Mouse (Mus musculus) cerebellum, postnatal 25 days (tissue): ENCODE measurements around the gene 4933416C03Rik.

Source experiments
- DNase-seq, 2 experiments: peaks; one replicate each; pipeline ENCODE4 v3.0.0; 2021; ENCODE audit warnings: mixed read lengths in 2 of 2

The 4933416C03Rik gene

DNA sequence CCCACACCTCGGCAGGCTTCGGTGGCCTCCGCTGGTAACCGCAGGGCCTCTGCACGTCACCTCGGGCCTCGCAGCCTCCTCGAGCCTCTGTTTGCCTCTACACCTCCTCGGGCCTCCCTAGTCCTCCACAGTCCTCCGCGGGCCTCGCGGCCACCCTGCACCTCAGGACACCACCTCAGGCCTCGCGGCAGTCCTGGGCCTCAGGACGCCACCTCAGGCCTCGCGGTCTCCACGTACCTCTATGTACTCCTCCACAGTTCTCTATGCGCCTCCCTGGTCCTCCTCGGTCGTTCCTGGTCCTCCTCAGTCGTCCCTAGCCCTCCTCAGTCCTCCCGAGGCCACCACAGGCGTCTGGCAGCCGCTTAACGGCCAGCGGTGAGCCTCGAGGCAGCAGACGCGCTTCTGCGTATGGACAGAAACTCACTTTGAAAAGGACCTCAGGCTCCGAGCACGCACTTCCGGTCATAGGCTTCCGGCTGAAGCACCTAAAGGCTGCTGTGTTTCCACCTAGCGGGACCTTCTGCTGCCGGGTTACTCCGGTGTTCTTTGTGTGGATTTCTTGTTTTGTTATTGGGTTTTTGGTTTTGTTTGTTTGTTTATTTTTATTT lies at the start of gene 4933416C03Rik:
4933416C03Rik (minus strand) TSS at position 51 of the 608 bp plus-strand sequence.
- DNase-seq: no peak

DNA sequence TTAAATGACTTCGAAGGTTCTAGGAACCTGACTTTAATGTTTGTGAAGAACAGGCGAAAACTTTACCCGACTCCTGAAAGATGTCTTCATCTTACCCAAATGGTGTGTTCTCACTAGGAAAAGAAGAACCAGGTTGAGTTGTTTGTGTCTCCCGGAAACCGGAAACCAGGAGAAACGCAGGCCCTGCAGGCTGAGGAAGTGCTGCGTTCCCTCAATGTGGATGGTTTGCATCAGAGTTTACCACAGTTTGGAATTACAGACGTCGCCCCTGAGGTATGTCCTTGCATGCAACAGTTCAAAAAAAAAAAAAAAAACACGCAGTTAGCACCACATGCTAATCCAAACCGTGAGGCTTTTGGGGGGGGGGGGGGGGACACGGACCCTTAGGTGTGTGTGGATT lies 48.6 kb upstream of the 4933416C03Rik start:
- no peak for DNase-seq

DNA sequence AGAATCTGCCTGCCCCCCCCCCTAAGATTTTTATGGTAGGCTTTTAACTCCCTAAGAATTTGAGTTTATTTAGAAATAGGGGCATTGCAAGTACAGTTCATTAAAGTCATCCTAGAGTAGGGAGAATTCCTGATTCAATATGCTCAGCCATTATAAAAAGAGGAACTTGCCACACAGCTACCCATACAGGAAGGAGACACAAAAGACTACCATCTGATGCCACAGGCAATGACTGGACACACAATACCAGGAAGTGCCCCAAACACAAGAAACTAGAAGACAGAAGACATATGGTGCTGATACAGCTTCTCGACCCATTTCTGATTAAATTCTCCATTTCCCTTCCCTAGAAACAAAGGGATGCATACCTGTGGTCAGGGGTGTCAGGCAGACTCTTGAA lies 43.0 kb upstream of the 4933416C03Rik start:
- no peak for DNase-seq

DNA sequence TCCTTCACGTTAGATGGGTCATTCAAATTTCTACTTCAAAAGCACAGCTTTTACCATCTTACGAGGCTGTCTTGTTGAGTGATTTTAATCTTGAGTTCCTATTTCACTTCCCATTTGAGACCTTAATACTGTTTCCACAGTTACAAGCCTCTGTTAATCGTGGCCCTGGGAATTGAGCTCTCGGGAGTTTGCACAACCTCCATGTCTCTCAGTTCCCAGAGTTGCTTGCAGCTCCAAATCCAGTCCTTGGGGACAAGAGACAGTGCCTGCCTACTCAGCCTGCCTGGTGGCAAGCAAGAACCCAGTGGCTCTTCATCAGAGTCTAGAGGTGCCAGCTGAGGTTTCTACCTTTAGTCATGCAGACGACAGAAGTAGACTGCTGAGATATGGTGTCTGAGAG lies 41.0 kb upstream of the 4933416C03Rik start:
- no peak for DNase-seq

DNA sequence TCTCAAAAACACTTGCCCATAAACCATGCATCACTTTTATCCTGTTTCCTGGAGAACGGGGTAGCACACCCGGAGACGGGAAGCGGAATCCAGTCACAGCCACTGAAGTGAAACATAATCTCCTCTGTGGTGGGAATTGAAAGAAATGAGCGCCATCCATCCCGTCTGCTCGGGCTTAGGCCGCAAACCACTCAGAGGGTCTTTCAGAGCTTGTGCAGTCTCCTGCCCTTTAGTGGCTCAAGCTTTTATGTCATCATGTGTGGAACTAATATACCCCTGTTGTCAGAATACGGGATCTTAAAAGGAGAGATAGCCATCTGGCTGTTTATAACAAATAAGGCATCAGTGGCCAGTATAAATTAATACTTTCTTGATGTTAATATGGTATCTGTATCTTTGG lies 32.4 kb upstream of the 4933416C03Rik start:
- no peak for DNase-seq

DNA sequence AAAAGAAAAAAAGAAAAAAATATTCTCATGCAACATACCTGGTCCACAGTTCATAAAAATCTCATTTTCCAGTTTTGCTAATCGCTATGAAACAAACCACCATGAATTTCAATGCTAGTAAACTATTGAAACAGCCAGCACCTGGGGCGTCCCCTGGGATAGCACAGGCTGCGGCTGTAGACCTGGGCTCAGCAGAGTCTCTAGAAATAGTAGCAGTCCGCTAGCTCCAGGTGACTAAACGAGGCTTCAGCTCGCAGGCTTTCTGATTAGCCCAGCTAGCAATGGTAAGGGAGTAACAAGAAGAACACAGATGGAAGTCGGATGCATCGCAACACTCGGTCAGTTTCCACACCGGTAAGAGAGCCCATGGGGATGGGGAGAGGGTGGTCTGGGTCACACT lies 30.0 kb upstream of the 4933416C03Rik start:
- peak; percentile 40 to 46 for DNase-seq

DNA sequence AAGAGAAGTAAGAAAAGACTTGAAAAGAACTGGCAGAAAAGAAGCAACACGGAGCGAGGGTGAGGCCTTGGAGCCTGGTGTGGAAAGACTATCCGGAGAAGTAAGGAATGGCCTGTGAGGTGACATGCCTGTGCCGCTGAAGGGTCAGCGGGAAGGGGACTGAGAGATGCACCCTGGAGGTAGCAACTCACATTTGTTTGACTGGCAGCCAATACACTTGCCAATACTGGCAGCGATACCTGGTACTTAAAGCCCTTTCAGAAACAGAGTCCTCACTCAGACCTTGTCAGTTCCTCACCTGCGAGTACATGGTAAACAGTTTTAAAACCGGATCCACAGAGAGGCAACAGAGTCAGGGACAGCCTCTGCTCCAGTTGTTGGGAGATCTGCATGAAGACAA lies 26.5 kb upstream of the 4933416C03Rik start:
- peak; percentile 44 to 64 for DNase-seq

DNA sequence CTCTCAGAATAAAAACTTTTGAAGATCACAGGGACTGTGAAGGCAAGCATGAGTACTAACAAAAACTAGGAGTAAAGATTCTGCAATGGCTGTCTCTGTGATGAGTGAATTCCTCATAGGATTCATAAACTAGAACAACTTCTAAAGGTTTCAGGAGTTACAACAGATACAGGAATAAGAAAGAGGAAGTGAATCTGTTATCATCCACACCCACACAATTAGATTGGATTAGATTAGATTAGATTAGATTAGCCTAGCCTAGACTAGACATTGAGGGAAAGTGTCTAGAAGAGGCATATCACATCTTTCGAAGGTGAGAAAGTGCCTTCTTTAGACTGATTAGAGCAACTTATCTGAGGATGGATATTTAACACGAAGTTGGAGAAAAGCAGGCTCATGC lies 21.5 kb upstream of the 4933416C03Rik start:
- no peak for DNase-seq

DNA sequence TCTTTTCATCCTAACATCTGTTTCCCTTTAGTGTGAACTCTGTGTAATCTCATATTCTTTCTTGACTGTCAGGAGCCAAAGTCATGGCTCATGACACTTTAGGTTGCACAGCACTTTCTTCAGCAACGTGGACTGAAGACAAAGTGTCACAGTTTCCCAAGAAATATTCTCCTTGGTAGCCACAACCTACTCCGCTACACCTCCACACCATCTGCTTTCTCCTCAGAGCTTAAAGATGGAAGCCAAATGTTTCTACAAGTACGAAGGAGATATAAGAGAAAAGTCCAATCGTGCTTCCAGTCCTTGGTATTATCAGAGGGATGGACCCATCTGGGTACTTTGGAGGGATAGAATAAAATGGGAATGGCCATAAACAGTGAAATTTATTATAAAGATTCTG lies 18.5 kb upstream of the 4933416C03Rik start:
- no peak for DNase-seq

DNA sequence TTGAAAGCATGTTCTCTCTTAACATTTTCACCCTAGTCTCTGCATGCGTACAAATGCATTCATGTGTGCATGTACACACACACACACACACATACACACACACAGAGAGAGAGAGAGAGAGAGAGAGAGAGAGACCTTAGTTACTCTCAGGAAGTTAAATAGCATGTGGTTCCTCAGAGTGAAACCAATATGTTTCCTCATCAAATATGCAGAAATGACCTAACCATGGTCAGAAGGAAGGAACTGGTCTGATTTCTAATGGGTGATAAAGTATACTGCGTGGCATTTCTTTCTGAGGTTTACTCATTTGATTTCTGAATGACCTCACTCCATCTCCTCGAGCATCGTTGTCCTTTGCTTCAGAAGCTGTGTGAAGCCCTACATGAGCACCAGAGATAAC lies 17.5 kb upstream of the 4933416C03Rik start:
- no peak for DNase-seq

DNA sequence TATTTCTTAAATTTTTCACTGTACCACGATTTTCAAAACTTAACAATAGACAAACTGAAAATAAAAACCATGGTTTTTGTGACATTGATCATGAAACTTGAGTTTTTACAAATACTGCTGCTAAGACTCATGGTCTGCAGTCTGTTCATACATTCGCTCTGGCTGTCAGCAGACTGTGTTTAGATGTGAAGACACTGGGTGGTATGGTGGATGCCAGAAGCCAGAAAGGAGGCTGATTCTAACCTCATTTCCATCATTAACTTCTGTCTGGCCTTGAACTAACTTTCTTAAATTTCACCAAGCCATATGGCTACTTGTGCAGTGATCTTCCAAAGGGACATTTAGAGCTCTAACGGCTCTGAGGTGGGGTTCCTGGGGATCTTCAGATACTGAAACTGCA lies 16.7 kb upstream of the 4933416C03Rik start:
- DNase-seq: no peak

DNA sequence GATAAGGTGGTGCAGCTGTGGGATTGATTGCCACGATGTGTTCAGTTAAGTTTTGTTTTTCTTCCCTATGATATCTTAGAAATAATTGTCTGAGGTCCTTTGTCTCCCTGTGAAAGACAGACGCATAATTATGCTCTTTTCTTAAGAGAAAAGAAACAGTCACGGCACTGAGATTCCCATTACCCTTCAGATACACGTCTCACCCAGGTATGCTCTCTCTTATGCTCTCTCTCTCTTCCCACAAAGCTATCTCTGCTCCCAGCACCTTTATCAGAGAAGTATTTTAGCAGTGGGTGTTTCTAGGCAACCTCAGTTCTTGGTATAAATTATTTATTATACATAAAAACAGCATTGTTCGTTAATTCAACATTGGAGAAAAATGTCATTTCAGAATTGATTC lies 11.6 kb upstream of the 4933416C03Rik start:
- DNase-seq: no peak

DNA sequence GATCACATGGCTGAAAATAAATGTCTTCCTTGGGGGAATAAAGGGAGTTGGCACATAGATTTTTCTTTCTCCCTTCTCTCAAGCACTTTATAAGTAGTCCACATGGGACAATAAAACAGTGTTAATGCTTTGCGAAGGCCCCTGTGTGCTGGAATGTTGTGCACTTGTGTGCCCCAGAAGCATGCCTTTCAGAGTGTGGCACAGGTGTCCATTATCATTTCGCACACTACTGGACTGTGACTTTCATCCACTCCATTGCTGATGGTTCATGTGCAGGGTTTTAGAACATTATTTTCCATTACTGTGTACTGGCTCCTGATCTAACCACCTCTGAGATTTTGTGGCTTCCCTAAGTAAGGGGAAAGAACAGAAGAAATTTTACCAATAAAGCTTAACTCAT lies 10.1 kb upstream of the 4933416C03Rik start:
- no peak for DNase-seq

DNA sequence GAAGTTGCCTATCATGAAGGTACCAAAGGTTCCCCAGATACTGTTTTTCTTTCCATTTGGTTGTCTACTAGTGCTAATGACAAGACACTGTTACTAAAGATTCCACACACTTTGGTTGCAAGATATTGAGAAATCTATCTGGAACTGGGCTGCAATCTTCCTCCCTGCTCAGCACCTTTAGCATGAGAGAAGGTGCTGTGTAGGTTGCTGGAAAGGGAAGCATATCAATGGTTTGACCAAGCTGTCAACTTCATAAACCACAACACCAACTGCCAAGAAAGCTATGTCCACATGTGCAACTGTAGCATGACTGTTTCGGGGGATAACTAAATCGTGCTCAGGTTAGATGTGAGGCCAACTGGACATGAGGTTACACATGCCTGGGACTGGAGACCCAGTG lies 7.7 kb upstream of the 4933416C03Rik start:
- no peak for DNase-seq

DNA sequence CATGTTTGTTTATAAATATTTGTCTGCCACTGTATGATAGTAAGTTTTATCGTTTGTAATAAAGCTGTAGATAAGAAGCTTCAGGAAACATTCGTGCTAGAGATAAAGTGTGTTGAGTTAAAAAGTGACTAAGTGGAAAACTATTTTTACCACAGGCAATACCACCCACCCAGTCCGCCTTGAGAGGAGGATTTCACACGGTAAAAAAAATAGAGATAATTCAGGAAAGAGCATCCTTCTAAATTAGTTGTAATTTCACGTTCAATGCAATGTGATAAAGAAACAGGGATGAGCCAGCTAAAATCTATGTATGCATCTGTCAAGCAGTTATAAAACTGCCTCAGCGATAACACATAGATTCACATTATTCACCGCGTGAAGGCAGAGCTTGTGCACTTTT lies 3.3 kb upstream of the 4933416C03Rik start:
- DNase-seq: no peak

DNA sequence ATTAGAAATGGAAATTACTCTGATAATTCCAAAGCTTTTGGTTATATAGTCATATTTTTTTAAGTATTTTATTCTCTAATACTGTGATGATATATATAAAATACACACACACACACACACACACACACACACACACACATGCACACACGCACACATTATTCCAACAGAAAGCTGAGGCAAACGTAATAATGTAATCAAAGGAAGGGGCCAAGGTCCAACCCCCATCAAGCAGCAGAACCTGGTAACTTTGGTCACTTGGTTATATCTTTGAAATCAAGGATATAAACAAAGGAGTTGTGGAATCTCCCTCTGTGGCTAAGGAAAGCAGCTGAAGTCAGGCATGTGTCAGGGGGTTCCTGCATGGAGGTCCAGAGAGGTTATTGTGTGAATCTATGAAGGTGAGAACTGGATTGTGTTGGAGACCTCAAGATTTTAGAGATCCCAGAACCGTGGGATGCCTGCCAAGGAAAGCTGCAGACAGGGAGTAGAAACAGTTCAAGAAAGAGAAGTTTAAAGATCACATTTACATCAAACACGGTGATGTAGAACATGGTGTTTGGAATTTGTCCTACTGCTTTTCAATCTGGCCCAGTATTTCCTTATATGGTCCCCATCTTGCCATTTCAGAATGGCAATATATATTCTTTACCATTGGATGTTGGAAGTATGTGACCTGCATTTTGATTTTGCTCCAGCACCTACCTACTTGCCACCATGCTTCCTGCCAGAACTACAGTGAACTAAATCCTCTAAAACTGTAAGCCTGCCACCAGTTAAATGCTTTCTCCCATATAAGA lies 2.4 kb upstream of the 4933416C03Rik start:
- peak in 1 of 2 experiments; percentile 49 for DNase-seq

DNA sequence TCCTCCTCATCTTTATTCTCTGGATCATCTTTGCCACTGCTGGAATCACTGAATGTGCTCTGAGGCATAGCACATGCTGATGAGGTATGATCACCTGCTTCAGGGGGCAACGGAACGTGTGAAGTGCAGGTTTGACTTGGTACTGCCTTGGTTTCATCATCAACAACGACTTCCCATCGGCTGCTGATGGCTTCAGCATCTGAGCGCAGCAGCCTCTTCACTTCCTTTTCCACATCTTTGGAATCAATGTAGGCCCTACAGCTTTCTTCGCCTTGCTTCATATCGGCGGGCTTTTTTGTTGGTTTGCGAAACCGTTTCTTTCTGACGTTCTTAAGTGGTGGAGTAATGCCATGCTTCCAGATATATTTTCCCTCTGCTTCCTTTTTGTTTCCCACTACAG lies 849 bp downstream of the 4933416C03Rik start:
- no peak for DNase-seq

DNA sequence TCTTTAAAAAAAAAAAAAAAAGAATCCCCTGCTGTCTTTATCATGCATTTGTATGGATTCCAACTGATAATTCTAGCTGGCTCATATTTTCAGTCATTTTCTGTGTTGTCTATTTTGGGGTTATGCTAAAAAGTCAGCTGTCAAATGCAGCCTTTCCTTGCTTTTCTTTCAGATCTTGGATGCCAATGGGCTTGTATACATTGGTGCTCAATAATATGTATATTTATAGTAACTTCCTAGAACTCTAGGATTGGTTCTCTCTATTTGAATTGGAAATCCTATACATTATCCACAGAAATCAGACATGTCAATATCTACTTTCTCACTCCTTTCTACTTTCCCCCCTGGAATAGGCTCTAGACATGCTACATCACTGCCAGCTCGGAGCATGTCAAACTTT lies 5.0 kb downstream of the 4933416C03Rik start:
- DNase-seq: no peak

DNA sequence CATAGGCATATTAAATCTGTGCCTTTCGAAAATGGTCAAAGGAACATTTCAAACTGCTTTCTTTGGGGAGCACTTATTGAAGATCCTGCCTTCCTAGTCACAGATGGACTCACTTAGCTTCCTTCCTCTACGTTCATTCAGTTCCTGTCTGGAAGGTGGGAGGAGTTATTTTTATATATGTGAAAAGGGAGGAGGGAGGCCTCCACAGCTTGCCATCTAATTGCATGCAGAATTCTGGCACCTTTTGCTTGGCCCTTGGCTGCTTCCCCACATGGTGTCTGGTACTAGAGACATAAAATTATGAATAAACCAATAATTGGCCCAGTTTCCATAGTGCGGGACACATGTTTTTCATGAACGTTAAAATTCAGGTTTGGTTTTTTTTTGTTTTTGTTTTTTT lies 5.5 kb downstream of the 4933416C03Rik start:
- peak; percentile 80 to 88 for DNase-seq

DNA sequence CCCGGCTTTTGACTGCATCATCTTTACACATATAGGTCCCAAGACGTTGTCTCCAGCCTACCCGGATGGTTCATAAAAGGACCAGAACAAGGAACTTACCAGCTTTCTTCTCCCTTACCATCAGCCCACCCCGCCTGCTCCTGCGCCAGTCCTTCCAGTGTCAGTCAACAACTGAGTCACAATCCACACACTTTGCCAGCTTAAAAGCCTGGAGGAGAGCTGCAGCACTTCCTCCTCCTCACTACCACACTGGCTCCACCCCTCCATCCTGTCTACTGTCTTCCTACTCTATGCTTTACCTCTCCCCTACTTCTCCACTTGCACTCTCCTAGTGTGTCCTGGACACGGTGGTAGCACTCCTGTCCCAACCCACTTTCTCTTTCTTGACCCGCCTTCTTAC lies 15.2 kb downstream of the 4933416C03Rik start:
- no peak for DNase-seq

DNA sequence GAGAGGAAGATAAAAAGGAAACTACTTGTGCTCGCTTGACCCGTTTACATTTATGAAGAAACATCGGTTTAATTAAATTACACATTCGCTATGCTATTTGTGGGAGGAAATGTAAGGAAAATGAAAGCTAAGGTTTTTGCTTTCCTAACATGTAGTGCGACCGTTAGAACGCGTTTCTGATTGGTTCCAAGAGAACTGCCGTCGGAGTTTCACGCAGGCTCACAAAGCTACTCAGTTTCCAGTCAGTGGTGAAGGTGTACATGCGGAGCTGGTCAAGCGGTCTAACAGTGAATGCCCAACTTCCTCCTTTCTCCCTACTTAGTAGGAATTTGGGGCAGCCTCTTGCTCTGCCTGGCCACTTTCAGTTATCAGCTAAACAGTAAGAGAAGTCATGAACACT lies 17.3 kb downstream of the 4933416C03Rik start:
- no peak for DNase-seq

DNA sequence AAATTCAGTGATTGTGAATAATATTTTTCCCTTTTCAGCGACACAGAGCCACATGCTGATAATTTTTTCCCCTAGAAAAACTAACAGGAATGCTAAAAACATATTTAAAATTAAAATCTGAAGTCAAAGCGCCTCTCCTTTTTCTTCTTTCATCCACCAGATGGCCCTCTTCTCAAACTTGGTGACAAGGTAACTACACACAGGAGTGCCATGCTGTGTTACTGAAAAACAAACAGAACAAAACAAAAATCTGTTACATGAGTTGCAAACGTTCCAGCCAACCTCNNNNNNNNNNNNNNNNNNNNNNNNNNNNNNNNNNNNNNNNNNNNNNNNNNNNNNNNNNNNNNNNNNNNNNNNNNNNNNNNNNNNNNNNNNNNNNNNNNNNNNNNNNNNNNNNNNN lies 29.8 kb downstream of the 4933416C03Rik start:
- DNase-seq: peak; percentile 40 to 50

DNA sequence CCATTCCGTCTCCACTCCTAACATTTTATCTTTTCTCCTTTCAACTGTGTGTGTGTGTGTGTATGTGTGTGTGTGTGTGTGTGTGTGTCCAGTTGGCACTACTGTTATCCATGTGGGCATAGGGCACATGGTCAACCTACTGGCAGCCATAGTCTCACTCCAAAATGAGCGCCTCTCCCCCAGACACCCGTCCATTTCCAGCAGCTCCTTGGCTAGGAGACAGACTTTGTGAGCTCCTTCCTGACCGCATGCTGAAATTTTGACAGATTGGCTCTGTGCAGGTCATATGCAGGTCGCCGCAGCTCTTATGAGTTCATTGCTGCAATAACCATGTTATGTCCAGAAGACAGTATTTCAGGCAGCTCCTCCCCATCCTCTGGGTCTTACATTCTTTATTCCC lies 32.9 kb downstream of the 4933416C03Rik start:
- peak; percentile 79 to 86 for DNase-seq

DNA sequence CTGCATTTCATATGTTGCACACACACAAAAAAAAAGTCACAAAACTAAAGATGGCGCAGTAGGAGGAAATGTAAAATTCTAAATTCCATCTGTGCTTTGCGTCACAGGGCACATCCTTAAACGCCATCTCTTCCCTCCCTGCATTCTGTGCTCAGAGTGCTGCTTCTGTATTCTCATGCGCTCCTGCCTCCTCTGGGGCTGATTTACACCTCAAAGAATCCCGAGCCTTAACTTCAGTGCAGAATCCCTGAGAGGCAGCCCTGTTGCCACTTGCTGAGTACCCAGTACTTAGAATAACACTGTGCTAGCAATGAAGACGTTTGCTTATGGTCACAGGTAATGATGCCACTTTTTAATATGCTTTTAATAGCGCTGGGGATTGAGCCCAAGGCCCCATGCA lies 34.3 kb downstream of the 4933416C03Rik start:
- no peak for DNase-seq

DNA sequence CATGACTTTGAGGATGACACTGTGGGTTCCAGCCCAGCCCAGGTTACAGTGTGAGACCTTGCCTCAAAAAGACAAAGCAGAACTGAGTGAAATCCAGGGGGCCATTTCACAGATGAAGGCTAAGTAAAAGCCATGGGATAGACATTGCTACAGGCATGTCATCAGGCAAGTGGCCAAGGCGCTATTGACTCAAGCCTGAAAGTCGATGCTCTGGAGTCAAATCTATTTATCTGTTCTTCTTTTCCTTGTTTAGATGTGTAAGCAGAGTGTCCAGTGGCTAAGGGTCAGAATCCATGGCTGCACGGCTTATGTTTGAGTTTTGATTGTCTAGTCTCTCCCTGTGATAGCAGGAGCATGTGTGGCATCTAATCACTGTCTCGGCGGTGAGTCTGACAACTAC lies 35.1 kb downstream of the 4933416C03Rik start:
- DNase-seq: no peak
